Mouse (Mus musculus): Measurements from ENCODE around the gene Ranbp3.
"Not testable (repeated sequence)": the region's sequence is repeated elsewhere in the genome, so short reads cannot be mapped to it uniquely, and the experiment has no call there.

- TF ChIP-seq CTCF (IDR thresholded peaks at IDR 0.05; ENCODE audit: borderline replicate concordance, control insufficient read depth, extremely low read depth, insufficient read depth, low read length, poor library complexity); POLR2A (IDR thresholded peaks at IDR 0.05; ENCODE audit: control insufficient read depth, extremely low read depth, insufficient read depth, low read length, poor library complexity): not testable (repeated sequence)
Measured at GRCm38 (mm10) chr17:56629800-56630781, 43.0 kb upstream of the Ranbp3 start.
